Mouse (Mus musculus) CH12.LX (cell line): Measurements from ENCODE around the gene Plcz1.

Source experiments
- CHD2 ChIP-seq: IDR thresholded peaks from 2 replicates; pipeline ENCODE4 v1.6.1; 2011; ENCODE audit warnings: low read length, improper control_type of control experiment
- CTCF ChIP-seq, 2 experiments: IDR thresholded peaks in 1 of 2; conservative IDR thresholded peaks in 1 of 2; 2 replicates each; pipeline ENCODE4 v1.5.1; 2011 to 2012; ENCODE audit warnings: low read depth in 2 of 2, low read length in 2 of 2, improper control_type of control experiment in 1 of 2, inconsistent platforms in 1 of 2, mild to moderate bottlenecking in 1 of 2, moderate library complexity in 1 of 2
- E2F4 ChIP-seq: IDR thresholded peaks from 2 replicates; pipeline ENCODE4 v1.6.1; 2011; ENCODE audit warnings: low read depth, low read length, improper control_type of control experiment; ENCODE audit not compliant: insufficient replicate concordance
- ELF1 ChIP-seq: IDR thresholded peaks from 2 replicates; pipeline ENCODE4 v1.6.1; 2014; ENCODE audit warnings: low read depth, mild to moderate bottlenecking, inconsistent platforms, low read length, improper control_type of control experiment
- EP300 ChIP-seq: IDR thresholded peaks from 2 replicates; pipeline ENCODE4 v1.6.1; 2011; ENCODE audit warnings: low read length, improper control_type of control experiment
- ETS1 ChIP-seq: conservative IDR thresholded peaks from 2 replicates; pipeline ENCODE4 v1.6.1; 2012; ENCODE audit warnings: low read depth, mild to moderate bottlenecking, inconsistent platforms, low read length, improper control_type of control experiment, moderate library complexity
- MAX ChIP-seq: IDR thresholded peaks from 2 replicates; pipeline ENCODE4 v1.6.1; 2011; ENCODE audit warnings: low read length, improper control_type of control experiment
- MAZ ChIP-seq: IDR thresholded peaks from 2 replicates; pipeline ENCODE4 v1.6.1; 2012; ENCODE audit warnings: low read depth, mild to moderate bottlenecking, inconsistent platforms, low read length, improper control_type of control experiment, moderate library complexity
- POLR2A ChIP-seq: IDR thresholded peaks from 2 replicates; pipeline ENCODE4 v1.6.1; 2011; ENCODE audit warnings: low read depth, mild to moderate bottlenecking, improper control_type of control experiment, low read length
- SMC3 ChIP-seq: IDR thresholded peaks from 2 replicates; pipeline ENCODE4 v1.6.1; 2011; ENCODE audit warnings: low read depth, low read length, improper control_type of control experiment
- TCF12 ChIP-seq: IDR thresholded peaks from 2 replicates; pipeline ENCODE4 v1.6.1; 2014; ENCODE audit warnings: low read depth, mild to moderate bottlenecking, inconsistent platforms, low read length, improper control_type of control experiment
- ZC3H11A ChIP-seq: IDR thresholded peaks from 2 replicates; pipeline ENCODE4 v1.6.1; 2012; ENCODE audit warnings: low read depth, mild to moderate bottlenecking, inconsistent platforms, low read length, improper control_type of control experiment

GRCm38 (mm10) chr6:139966684-139967083 is 74.6 kb downstream of the Plcz1 start:
- TF ChIP-seq CTCF (conservative IDR thresholded peaks at IDR 0.05 in 1 of 2, IDR thresholded peaks at IDR 0.05 in 1 of 2; ENCODE audit: low read depth in 2 of 2, low read length in 2 of 2) (no peak), SMC3 (no peak), POLR2A (no peak), EP300 (no peak), MAX (no peak), CHD2 (no peak), ZC3H11A (no peak), TCF12 (no peak), E2F4 (no peak), ETS1 (no peak), MAZ (no peak), ELF1 (no peak)
